Mouse (Mus musculus) hindbrain, embryonic 15.5 days (tissue): Measurements from ENCODE around the gene Rprd2. TPM values are rescaled to one million over a fixed set of nuclear protein-coding genes. Genes with fewer than 3 reads are reported as not detected.
"Not testable (repeated sequence)": the region's sequence is repeated elsewhere in the genome, so short reads cannot be mapped to it uniquely, and the experiment has no call there.

Source experiments
- ATAC-seq: fragments of 200-750 bp; cut with Nextera tagmentation; 2 replicates; pipeline ENCODE4 v1.8.0; 2017; ENCODE audit warnings: low read depth, moderate number of reproducible peaks, moderate TSS enrichment; ENCODE audit not compliant: low FRiP score
- H3K27ac ChIP-seq: fragments of 300-500 bp; sonication (generic); replicated peaks from 2 replicates; pipeline ENCODE4 v1.5.1; 2015; ENCODE audit warnings: mild to moderate bottlenecking, inconsistent platforms
- H3K27me3 ChIP-seq: fragments of 300-500 bp; sonication (generic); 2 replicates; pipeline ENCODE4 v1.6.1; 2015; ENCODE audit warnings: control low read depth, inconsistent platforms
- H3K36me3 ChIP-seq: fragments of 300-500 bp; sonication (generic); 2 replicates; pipeline ENCODE4 v1.6.1; 2015; ENCODE audit warnings: control low read depth, inconsistent platforms
- H3K4me1 ChIP-seq: fragments of 300-500 bp; sonication (generic); replicated peaks from 2 replicates; pipeline ENCODE4 v1.6.1; 2015; ENCODE audit warnings: control low read depth, inconsistent platforms
- H3K4me2 ChIP-seq: fragments of 300-500 bp; sonication (generic); 2 replicates; pipeline ENCODE4 v1.6.1; 2015; ENCODE audit warnings: moderate library complexity, mild to moderate bottlenecking, inconsistent platforms
- H3K4me3 ChIP-seq: fragments of 300-500 bp; sonication (generic); 2 replicates; pipeline ENCODE4 v1.5.1; 2015; ENCODE audit warnings: mild to moderate bottlenecking, inconsistent platforms
- H3K9ac ChIP-seq: fragments of 300-500 bp; sonication (generic); 2 replicates; pipeline ENCODE4 v1.6.1; 2015; ENCODE audit warnings: inconsistent platforms
- H3K9me3 ChIP-seq: fragments of 300-500 bp; sonication (generic); 2 replicates; pipeline ENCODE4 v1.6.1; 2016; ENCODE audit warnings: control low read depth, inconsistent platforms
- WGBS: fragments of 180-500 bp; shearing (Covaris S2); methylation state at CpG from one replicate; pipeline ENCODE4 v1.1.7; 2015; 5-methylcytosine and 5-hydroxymethylcytosine counted together
- polyA plus RNA-seq: library from polyadenylated mRNA; unstranded; fragments of >200 nt; fragmentation: Nextera tagmentation; extraction: Ambion mirVana; gene quantifications from 2 replicates; pipeline ENCODE4 v1.2.1, GENCODE M21; 2015

Rprd2 gene
- polyA plus RNA-seq, 1 experiment from 2014 or later, result 21.7 TPM

DNA sequence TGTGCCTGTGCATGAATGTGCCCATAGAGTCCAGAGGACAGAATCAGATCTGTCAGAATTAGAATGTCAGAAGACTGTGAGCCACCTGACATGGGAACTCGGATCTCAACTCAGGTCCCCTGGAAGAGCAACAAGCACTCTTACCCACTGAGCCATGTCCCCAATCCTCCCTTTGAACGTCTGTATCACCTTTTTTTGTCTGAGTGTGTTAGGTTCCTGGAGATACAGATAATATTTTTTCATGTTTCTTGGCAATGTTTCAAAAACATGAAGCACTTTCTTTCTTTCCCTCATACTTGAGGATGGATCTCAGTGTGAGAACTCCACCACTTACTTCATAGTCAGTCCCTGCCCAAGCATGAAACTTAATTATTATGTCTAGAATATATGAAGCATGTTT, 10.3 kb downstream of the Rprd2 start:
- no peak for ATAC-seq
- Histone ChIP-seq H3K9ac (no peak overlapping the region), H3K27me3 (no peaks in the 10 kb centered on the region), H3K4me1 (no peaks in the 10 kb centered on the region), H3K4me2 (no peak overlapping the region), H3K9me3 (no peaks in the 10 kb centered on the region), H3K4me3 (no peak overlapping the region), H3K27ac (no peak overlapping the region), H3K36me3 (peaks cover 4% of the 10 kb centered on the region; the same call in 1 of the 2 replicates)
- 81% methylated on average over 2 of the region's 2 CpGs for WGBS

DNA sequence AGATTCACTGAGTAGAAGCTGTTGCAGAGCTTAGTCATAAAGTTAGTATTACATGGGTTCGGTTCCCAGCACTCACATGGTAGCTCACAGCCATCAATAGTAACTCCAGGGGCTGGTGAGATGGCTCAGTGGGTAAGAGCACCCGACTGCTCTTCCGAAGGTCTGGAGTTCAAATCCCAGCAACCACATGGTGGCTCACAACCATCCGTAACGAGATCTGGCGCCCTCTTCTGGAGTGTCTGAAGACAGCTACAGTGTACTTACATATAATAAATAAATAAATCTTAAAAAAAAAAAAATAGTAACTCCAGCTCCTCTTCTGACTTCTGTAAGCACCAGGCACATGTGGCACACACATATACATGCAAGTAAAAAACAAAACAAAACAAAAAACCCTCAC, 11.0 kb downstream of the Rprd2 start:
- not testable (repeated sequence) for H3K36me3 ChIP-seq, H3K4me1 ChIP-seq, H3K9ac ChIP-seq, H3K4me2 ChIP-seq, H3K9me3 ChIP-seq, ATAC-seq, H3K4me3 ChIP-seq, H3K27ac ChIP-seq, H3K27me3 ChIP-seq
- 82% methylated on average over 6 of the region's 6 CpGs for WGBS

DNA sequence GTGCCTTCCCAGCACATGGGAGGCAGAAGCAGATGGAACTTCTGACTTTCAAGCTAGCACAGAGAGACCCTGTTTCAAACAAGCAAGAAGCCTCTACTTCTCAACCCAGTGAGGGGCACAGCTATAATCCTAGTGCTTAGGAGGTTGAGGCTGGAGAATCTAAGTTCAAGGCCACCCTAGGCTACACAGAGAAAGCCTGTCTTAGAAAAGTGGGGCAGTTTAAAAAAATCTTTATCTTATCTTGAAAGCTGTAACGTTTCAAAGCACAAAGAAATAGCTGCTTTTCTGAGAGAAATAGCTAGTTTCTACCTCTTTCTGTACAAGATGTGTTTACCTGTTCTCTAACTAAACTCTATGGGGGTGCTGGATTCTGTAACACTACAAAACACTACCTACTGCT, 12.0 kb downstream of the Rprd2 start:
- ATAC-seq, result no peak
- Histone ChIP-seq H3K27me3 (no peaks in the 10 kb centered on the region), H3K9ac (no peak overlapping the region), H3K9me3 (no peaks in the 10 kb centered on the region), H3K4me3 (no peak overlapping the region), H3K4me2 (no peak overlapping the region), H3K27ac (no peak overlapping the region), H3K4me1 (no peaks in the 10 kb centered on the region), H3K36me3 (peaks cover 4% of the 10 kb centered on the region; the same call in 1 of the 2 replicates)
- 91% methylated on average over 1 of the region's 1 CpGs for WGBS

DNA sequence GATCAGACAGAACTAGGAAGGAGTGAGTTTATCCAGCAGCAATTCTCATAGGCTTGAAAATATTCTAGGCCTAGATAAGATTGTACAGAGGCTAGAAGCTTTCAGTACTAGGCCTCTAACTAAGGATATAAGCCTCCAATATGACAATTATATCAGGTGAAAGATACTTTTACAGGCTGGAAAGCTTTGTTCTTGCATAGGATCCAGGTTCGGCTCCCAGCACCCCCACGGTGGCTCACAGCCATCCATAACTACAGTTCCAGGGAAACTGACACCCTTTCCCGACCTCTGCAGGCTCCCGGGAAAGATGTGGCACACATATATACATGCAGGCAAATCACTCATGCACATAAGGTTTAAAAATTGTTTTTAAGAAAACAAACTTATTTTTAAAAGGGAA, 14.8 kb downstream of the Rprd2 start:
- no peaks in the 10 kb centered on the region for H3K9me3 ChIP-seq
- H3K36me3 ChIP-seq, result peaks cover 4% of the 10 kb centered on the region; the same call in 1 of the 2 replicates
- no peaks in the 10 kb centered on the region for H3K27me3 ChIP-seq
- H3K4me3 ChIP-seq, result no peak overlapping the region
- no peak overlapping the region for H3K9ac ChIP-seq
- ATAC-seq, result no peak
- H3K27ac ChIP-seq, result no peak overlapping the region
- WGBS, result 95% methylated on average over 4 of the region's 4 CpGs
- no peak overlapping the region for H3K4me2 ChIP-seq
- no peaks in the 10 kb centered on the region for H3K4me1 ChIP-seq

DNA sequence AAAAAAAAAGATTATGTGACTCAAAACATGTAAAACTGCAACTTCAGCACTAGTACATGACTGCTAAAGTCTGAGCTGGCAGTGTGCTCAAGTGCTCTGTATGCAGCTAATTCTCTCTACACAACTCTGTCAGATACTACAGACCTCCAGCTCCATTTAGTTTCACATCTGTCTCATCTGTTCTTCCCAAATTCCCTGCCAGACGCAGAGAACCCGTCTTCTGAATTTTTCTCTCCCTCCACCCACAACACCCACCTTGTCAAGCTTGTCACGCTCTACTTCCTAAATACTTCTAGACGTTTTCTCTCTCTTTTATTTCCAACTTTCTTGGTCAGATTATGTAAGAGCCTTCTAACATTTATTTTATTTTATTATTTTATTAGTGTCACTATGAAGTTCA, 19.9 kb downstream of the Rprd2 start:
- no peak overlapping the region for H3K4me3 ChIP-seq
- no peaks in the 10 kb centered on the region for H3K36me3 ChIP-seq
- H3K27ac ChIP-seq, result no peak overlapping the region
- no peak overlapping the region for H3K9ac ChIP-seq
- 89% methylated on average over 4 of the region's 4 CpGs for WGBS
- H3K4me2 ChIP-seq, result no peak overlapping the region
- ATAC-seq, result no peak
- no peaks in the 10 kb centered on the region for H3K4me1 ChIP-seq
- no peaks in the 10 kb centered on the region for H3K9me3 ChIP-seq
- H3K27me3 ChIP-seq, result no peaks in the 10 kb centered on the region

DNA sequence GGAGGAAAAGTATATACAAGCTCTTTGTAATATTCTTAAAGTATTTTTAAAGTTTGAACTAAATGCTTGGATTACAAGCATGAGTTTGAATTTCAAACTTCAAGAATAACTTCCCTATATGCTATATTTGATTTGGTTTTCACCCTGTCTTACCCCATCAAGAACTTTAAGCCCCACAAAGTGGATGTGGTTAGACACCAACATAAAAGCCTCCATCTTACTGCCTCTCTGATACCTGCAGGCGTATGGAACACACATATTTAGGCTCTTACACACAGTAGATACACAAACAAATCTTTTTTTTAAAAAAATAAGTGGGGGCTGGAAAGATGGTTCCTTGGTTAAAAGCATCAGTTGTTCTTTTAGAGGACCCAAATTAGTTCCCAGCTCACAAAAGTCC, 24.4 kb downstream of the Rprd2 start:
- Histone ChIP-seq H3K4me1 (no peaks in the 10 kb centered on the region), H3K4me2 (no peak overlapping the region), H3K9ac (no peak overlapping the region), H3K9me3 (no peaks in the 10 kb centered on the region), H3K27me3 (no peaks in the 10 kb centered on the region), H3K36me3 (no peaks in the 10 kb centered on the region), H3K4me3 (no peak overlapping the region), H3K27ac (no peak overlapping the region)
- ATAC-seq, result no peak
- 92% methylated on average over 1 of the region's 1 CpGs for WGBS

DNA sequence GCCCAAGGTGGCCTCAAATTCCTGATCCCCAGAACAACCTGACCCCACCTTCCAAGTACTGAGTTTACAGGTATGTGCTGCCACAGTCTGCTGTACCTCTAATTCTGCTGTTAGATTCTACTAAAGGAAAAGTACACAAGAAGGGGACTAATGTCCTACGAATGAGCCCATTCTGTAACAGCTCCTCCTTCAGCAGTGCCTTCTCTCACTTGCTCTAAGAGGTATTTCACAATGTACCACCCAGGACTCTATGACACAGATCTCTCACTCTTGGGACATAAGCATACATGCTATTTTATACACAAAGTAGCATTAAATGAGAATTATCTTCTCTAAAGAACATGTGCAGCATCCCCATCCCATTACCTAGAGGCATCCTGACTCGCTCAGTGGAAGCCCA, 25.0 kb downstream of the Rprd2 start:
- no peak overlapping the region for H3K4me3 ChIP-seq
- H3K36me3 ChIP-seq, result no peaks in the 10 kb centered on the region
- no peak overlapping the region for H3K4me2 ChIP-seq
- 86% methylated on average over 2 of the region's 2 CpGs for WGBS
- ATAC-seq, result no peak
- no peak overlapping the region for H3K27ac ChIP-seq
- H3K9me3 ChIP-seq, result no peaks in the 10 kb centered on the region
- no peak overlapping the region for H3K9ac ChIP-seq
- no peaks in the 10 kb centered on the region for H3K27me3 ChIP-seq
- H3K4me1 ChIP-seq, result no peaks in the 10 kb centered on the region

DNA sequence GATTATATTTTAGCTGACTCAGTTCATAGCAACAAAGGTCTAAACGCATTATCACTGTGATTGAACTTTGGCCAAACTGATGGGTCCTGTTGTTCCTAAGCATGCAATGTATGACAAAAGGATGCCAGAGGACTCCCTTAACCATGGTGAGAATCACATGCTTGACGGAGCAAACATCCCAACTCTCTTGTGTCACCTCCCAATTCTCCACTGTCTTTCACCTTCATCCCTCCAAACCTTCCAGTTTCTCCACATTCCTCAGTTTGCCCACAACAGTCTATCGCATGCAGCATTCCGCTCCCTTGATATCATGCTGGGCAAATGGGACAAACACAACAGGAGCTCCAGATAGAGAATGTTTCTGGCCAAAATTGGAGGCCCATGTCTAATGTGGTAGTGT, 33.2 kb downstream of the Rprd2 start:
- H3K4me1 ChIP-seq, result no peaks in the 10 kb centered on the region
- no peaks in the 10 kb centered on the region for H3K27me3 ChIP-seq
- H3K4me3 ChIP-seq, result no peak overlapping the region
- H3K36me3 ChIP-seq, result peaks cover 58% of the 10 kb centered on the region
- no peak overlapping the region for H3K9ac ChIP-seq
- H3K27ac ChIP-seq, result no peak overlapping the region
- H3K4me2 ChIP-seq, result no peak overlapping the region
- WGBS, result 89% methylated on average over 4 of the region's 4 CpGs
- ATAC-seq, result no peak
- H3K9me3 ChIP-seq, result no peaks in the 10 kb centered on the region

DNA sequence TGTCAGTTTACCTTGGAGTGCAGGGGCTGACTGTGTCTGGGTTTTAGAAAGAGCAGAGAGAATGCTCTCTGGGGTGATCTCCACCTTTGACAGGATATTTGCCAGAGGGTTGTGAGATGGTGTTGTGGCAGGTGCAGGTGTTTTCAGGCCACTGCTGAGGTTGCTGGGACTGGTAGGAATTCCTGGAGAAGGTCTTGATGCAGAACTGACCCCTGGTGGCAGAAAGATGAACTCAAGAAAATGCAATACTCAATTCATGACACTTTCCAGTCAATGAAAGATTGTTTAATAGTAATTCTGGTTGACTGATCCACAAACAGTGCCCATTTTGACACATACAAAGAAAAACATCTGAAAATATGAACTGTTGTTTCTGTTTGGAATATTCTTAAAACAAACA, 46.7 kb downstream of the Rprd2 start:
- Histone ChIP-seq H3K9ac (no peak overlapping the region), H3K4me1 (no peaks in the 10 kb centered on the region), H3K9me3 (no peaks in the 10 kb centered on the region), H3K36me3 (peaks cover 59% of the 10 kb centered on the region), H3K27ac (no peak overlapping the region), H3K4me3 (no peak overlapping the region), H3K4me2 (no peak overlapping the region), H3K27me3 (no peaks in the 10 kb centered on the region)
- no peak for ATAC-seq

DNA sequence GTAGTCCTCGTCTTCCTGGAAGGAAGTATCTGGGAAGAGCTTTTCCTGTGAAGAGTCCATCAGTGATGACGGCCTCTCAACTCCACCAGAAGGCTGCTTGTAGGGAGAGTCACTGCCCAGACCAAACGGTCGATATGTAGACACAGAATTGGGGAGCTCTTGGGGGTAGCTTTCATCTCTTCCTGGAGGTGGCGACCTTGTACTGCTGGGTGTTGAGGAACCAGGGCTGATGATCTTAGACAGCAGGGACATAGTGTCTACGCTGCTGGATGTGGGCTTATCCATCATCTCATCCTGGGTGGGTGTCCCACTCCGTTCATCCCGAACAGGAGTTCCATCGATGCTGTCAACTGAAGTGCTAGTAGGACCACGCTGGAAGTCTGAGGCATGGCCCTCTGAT, 53.1 kb downstream of the Rprd2 start:
- no peaks in the 10 kb centered on the region for H3K9me3 ChIP-seq
- WGBS, result 92% methylated on average over 10 of the region's 10 CpGs
- peaks cover 44% of the 10 kb centered on the region for H3K36me3 ChIP-seq
- H3K9ac ChIP-seq, result no peak overlapping the region
- H3K4me1 ChIP-seq, result no peaks in the 10 kb centered on the region
- ATAC-seq, result no peak
- H3K4me2 ChIP-seq, result no peak overlapping the region
- H3K27me3 ChIP-seq, result no peaks in the 10 kb centered on the region
- no peak overlapping the region for H3K27ac ChIP-seq
- no peak overlapping the region for H3K4me3 ChIP-seq

DNA sequence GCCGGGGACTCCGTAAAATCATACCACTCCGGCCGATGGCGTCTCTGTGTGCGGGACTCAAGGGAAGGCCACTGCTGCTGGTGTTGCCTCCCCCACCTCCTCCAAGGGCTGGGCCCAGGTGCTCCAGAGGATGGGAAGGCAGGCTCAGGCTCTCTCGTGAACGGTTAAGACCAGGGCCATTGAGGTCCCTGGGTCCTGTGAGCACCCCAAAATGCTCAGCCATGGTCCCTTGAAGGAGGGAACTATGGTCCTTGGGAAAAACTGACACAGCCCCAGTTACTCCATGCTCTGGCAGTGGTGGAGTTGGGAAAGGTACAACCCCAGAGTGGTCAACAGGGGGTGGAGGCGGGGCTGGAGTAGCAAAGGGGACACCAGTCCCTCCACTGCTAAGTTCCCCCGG, 54.9 kb downstream of the Rprd2 start:
- 0 out of 2 replicates have a peak, but pooled peaks have one; percentile 19 for ATAC-seq
- H3K36me3 ChIP-seq, result peaks cover 38% of the 10 kb centered on the region

DNA sequence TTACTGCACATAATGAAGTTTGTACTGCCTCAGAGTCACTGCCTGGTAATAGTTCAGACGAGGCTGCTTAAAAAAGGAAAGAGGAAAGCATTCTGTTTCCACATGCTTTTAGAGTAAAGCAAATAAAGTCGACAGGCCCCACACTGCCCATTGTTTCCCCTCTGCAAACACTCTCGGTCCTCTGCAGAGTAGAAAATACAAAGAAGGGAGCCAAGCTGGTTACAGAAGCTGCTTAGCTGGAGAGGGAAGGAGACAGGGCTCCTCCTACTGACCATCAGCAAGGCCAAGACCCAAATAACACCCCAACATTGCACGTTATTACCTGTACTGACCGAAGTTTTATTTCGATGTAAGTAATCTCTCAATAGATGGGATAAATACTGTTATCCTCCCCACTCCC, 55.7 kb downstream of the Rprd2 start:
- Histone ChIP-seq H3K4me1 (no peaks in the 10 kb centered on the region), H3K9ac (no peak overlapping the region), H3K9me3 (no peaks in the 10 kb centered on the region), H3K36me3 (peaks cover 29% of the 10 kb centered on the region), H3K4me2 (no peak overlapping the region), H3K4me3 (no peak overlapping the region), H3K27me3 (no peaks in the 10 kb centered on the region), H3K27ac (no peak overlapping the region)
- ATAC-seq, result no peak
- 47% methylated on average over 6 of the region's 6 CpGs for WGBS

More for the DNA sequence above, 54.9 kb downstream of the Rprd2 start:
- H3K9me3 ChIP-seq, result no peaks in the 10 kb centered on the region
- H3K27me3 ChIP-seq, result no peaks in the 10 kb centered on the region
- no peaks in the 10 kb centered on the region for H3K4me1 ChIP-seq
- no peak overlapping the region for H3K27ac ChIP-seq
- H3K4me2 ChIP-seq, result no peak overlapping the region
- H3K4me3 ChIP-seq, result no peak overlapping the region
- WGBS, result 75% methylated on average over 10 of the region's 10 CpGs
- no peak overlapping the region for H3K9ac ChIP-seq

DNA sequence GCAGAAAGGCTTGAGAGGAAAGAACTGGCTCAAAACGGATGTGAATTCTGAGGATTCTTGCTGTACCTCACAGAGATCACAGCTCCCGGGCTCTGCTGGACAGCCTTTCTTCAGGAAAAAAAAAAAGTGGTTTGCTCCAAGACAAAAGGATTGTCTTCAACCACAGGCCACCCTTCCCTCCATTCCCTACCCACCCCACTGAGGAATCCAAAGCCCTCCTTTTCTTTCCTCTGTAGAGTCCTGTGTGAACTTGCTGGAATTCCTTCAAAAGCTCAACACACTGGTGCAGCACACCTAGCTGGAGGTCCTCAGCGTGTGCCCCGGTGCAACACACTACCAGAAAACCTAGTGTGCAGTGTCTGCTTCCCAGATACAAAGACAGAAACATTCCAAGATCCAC, 56.9 kb downstream of the Rprd2 start:
- no peak overlapping the region for H3K27ac ChIP-seq
- H3K36me3 ChIP-seq, result peaks cover 27% of the 10 kb centered on the region
- no peak for ATAC-seq
- no peaks in the 10 kb centered on the region for H3K4me1 ChIP-seq
- H3K9ac ChIP-seq, result no peak overlapping the region
- H3K9me3 ChIP-seq, result no peaks in the 10 kb centered on the region
- no peak overlapping the region for H3K4me3 ChIP-seq
- no peaks in the 10 kb centered on the region for H3K27me3 ChIP-seq
- 57% methylated on average over 4 of the region's 4 CpGs for WGBS
- H3K4me2 ChIP-seq, result no peak overlapping the region
